Mouse (Mus musculus) layer of hippocampus, postnatal 25 days (tissue): ENCODE measurements at regions not wholly inside any gene's neighbourhood (a gene's known extent, or its start where the extent isn't known, plus 50 kb on each side); places are given as distances from the start of the nearest gene placed in this dataset.

Experiments used
- DNase-seq, 2 experiments: peaks; one replicate each; pipeline ENCODE4 v3.0.0; 2022; ENCODE audit warnings: mixed read lengths in 2 of 2, low spot score in 1 of 2; ENCODE audit errors: extremely low spot score in 1 of 2

GRCm38 (mm10) chr8:103475816-103476797, 625.3 kb upstream of the Cdh5 start:
- DNase-seq = no peak

DNA sequence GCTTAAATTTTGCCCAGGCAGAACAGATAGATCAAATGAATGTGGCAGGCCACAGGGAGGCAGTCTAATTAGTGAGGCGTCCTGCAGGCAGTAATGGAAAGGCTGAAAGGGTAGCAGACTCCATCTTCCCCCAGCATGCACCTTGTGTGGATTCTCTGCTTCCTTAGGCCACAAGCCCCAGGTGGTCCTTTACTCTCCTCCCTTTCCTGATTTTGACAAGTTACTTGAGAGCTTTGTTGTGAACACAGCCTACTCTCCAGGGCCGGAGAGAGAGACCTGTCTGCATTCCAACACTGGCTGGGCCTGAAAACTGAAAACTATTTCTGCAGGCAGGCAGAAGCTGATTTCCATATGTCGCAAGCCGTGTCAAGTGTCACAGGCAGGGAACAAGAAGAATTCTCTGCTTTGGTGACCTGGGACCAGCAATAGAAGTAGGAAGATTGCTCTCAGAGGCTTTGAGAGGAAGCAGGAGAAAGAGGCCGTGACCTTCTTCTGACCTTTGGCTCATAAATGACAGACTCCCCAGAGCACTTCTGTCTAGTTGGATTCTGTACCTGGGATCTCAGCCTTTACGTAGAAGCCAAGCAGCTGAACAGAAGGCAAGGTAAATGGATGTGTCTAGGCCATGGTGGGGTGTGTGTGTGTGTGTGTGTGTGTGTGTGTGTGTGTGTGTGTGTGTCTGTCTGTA, 619.2 kb upstream of the Cdh5 start:
- no peak for DNase-seq

GRCm38 (mm10) chr8:103485441-103485840, 616.0 kb upstream of the Cdh5 start:
- no peak for DNase-seq

DNA sequence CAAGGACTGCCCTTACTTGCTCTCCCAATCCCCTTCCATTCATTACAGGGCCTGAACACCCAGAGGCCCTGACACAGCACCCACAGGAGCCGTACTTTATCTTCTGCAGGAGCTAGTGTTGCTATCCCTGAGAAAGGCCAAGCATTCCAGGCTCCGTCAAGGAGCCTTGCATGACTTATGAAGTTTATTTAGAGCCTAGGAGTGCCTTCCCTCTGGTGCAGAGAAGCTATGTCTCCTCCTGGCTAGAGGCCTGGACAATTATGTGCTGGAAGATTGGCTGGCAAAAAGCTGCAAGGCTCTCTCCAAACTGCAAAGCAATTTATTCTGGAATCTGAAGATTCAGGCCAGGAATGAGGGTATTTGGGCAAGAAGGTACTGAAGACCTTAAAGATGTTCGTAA, 612.0 kb upstream of the Cdh5 start:
- DNase-seq = no peak

- DNase-seq = no peak
Measured at GRCm38 (mm10) chr8:103492914-103493517, 608.4 kb upstream of the Cdh5 start.

DNA sequence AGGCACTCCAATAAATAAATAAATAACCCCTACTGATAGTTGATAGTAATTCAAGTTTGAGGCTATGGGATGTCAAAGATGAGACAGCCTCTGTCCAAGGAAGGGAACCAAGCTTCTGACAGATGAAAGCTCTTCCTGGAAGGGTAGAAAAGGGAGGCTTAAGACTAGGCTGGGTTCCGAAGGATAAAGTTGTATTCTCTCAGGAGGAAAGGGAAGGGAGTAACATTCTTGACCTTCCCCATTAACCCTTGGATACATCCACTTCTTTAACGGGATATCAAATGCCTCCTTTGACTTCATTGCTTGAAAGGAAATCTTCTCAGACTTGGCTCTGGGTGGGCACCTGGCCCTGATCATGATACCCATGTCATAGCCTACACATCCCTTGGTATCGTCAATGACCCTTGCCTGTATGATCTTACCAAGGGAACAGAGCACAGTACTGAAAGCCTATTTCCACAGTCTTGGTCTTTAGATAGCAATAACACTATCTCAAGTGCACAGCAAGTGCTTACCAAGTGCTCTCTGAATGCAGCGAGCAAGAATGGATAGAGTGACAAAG, 607.4 kb upstream of the Cdh5 start:
- DNase-seq = no peak

DNA sequence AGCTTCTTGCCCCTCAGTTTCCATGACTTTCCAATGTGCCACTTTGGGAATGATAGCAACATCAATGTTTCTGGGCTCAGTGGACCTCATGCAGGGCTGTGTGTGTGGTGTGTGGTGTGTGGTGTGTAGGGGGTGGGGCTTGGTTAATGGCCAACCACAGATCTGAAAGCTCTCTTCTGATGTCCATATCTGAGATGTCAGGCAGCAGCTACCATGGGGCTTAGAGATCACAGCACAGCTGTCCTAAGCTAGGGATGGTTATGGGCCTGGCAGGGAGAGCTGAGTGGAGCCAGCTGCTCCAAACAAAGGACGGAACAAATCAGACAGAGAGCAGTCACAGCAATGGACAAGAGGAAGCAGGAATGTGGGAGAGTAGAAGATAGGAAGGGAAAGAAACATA, 606.8 kb upstream of the Cdh5 start:
- no peak for DNase-seq

- no peak for DNase-seq
Measured at GRCm38 (mm10) chr8:103501328-103501727, 600.1 kb upstream of the Cdh5 start.

DNA sequence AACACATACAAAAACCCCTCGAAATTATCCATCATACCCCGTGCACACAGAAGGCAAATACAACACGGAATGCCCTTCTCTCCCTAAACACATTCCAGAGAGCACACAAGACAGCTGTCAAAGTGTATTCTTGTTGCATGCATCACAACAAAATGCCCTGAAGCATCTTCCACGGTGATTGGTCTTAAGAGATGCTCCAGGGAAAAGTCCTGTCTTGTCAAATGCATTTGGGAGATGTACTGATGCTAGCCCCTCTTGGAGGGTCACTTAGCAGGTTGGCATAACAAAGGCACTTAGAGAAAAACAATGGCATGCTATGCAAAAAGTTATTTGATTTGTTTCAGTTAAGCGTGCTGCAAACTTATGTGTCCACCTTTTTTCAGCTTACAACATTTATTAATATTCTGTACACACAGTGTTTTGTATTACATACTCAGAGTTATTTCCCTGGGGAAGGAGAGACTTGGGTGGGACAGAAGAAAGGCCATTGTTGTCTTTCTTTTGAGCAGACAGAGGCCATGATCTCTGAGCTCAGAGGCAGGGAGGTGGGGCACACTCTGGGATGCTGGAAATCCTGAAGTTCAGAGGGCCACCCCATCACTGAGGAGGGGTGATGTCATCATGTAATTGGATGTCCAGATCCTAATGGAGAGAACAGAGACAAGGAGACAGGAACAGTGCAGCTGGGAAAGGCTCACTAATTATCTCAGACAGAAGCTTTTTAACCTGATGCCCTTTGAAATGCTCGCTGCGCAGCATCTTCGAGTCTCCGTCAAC, 598.2 kb upstream of the Cdh5 start:
- DNase-seq = no peak

DNA sequence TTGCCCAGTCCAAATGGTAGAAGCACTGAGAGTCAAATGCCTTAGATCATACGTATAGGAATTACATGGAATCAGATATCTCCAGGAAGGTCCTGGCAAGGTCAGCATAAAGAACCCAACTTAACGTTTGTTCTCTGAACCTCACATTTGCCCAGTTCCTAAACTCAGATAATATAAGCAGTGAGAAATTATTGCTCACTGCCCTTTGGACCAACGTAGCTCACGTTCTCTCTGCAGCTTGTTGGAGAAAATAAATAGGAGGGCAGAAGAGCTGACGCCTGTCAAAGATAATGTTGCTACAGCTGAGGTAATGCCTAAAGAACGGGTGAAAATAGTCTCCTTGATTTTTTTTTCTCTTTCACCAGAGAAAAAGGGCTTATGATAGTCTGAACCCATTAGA, 595.1 kb upstream of the Cdh5 start:
- DNase-seq = no peak

DNA sequence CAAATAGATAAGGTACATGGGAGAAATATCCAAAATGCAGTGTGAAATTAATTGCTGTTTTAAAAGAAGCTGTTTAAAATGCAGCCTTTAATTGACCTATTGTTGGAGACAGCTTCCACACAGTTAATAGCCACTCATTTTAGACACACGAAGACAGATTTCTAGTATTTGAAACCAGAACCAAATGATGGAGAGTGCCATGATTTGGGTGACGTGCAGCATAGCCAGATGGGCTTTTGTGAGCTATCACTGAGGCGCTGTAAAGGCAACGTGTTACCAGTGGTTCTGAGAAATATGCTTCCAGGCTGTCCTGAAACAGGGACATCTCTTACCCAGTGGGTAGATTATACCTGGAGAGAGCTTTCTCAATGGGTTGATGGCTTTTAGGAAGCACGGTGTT, 594.4 kb upstream of the Cdh5 start:
- DNase-seq = no peak

DNA sequence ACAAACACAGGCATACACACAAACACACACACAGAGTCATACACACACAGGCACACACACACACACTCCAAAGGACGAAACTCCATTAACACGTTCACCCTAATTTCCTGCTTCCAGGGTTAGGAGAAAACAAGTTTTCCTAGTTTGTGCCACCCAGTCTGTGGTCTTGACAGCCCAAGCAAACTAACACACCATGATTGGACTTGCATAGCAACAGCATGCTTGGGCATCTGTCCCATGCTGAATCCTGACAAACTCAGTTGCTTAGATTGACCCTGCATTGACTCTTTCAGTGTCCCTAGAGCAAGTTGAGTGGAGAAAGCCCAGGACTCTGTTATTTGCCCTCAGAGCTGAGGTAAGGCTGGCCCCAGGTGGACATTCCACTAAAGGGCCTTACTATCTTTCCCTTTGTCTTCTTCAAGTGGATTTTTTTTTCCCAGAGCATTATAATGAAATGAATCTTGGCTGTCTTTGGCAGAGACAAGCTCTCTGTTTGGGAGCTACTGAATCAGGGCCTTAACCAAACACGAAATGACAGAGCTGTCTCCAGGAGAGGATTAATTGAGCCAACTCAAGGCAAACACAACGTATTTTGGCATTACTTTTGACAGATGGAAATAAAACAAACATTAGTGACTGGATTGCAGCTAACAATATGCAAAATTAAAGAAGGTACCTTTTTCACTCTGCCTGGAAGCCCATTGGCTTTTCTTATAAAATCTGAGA, 581.1 kb upstream of the Cdh5 start:
- DNase-seq = no peak

GRCm38 (mm10) chr8:103530903-103531302, 570.5 kb upstream of the Cdh5 start:
- no peak for DNase-seq

GRCm38 (mm10) chr8:103534971-103535370, 566.5 kb upstream of the Cdh5 start:
- no peak for DNase-seq

- DNase-seq = no peak
Measured at GRCm38 (mm10) chr8:103536856-103537255, 564.6 kb upstream of the Cdh5 start.

- no peak for DNase-seq
Measured at GRCm38 (mm10) chr8:103541954-103542353, 559.5 kb upstream of the Cdh5 start.

DNA sequence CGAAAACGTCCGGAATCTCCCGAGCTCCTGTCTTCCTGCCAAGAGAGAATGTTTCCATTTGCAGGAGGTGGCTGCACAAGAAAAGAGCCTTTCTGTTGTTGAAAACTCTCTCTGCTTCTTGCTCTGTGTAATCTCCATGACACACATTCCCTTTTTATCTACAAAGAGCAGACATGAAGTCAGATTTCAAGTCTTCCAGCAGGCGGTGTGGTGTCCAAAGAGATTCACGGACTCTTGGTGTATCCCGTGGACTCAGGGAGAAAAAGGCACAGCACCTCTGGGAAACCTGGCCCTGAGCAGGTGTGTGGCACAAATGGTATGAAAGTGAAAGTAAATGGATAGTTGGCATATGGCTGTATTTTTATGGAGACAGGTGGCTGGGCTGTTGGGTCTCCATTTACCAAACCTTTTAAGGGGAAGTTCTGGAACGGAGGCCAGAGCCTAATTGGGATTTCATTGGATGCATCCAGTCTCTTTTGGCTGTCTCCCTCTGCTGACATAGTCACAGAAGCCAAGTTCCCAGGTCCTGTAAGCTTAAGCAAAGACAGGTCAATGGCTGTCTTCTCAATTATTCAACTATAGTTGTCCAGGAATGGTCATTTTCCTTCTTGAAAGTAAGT, 549.4 kb upstream of the Cdh5 start:
- peak in 1 of 2 experiments; percentile 12 for DNase-seq

DNA sequence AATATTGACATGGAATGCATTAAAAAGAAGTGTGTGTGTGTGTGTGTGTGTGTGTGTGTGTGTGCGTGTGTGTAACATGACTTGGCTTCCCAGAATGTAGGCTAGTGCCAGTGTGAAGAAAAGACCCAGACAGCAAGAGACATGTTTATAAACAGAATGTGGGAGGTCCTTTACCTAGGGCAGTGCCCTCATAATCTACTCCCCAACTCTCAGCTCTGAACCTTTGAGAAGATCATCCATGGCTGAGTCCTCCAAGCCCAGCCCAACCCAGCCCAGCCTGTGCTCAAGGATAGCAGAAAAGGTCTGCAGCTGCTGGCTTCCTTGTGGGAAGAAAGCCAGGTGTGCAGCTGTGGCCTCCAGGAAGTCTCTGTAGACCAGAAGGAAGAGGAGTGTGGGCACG, 539.8 kb upstream of the Cdh5 start:
- no peak for DNase-seq

DNA sequence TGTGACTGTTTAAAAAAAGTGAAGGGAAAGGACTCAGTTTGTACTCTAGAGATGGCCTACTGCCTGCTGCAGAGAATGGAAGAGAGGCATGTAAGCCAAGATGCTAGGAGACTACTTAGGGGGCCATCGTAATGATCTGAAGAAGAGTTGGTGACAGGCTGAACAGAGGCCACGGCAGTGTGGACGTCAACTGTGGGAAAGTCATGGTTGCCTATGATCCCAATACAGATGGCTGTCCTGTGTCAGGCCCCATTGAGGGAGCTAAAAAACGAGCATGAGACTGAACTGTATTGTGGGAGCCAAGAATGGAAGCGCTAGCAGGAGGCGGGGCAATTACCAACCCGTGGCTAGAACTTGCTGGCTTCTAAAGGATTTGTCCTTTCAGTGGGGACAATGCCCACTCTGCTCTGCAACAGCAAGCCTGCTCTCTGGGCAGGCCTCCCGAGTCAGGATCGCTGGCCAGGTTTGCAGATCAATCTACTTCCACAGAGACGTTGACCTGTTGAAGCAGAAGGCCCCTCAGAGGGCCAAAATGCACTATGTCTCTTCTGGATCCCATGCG, 530.5 kb upstream of the Cdh5 start:
- no peak for DNase-seq
